In genomic region chr8:83714676-83715030, GRCm38 (mm10) we compare ENCODE assay signal across 8 mouse cellular contexts. TPM values are rescaled to one million over a fixed set of nuclear protein-coding genes. Genes with fewer than 3 reads are reported as not detected.
DNase-seq lines count a peak whose midpoint lies in the region; ATAC-seq and TF ChIP-seq lines count a peak whose summit lies in the region.

No protein-coding gene starts in this region.

- H3K27me3 ChIP-seq in heart, adult 2 months (ENCODE audit: control insufficient read depth, insufficient read depth, low read length) = no peaks in the 10 kb centered on the region
- no peaks in the 10 kb centered on the region for H3K27me3 ChIP-seq in CH12.LX (replicated peaks)
- H3K27me3 ChIP-seq in forebrain, embryonic 14.5 days (replicated peaks; ENCODE audit: control insufficient read depth, insufficient read depth, low read length) = no peaks in the 10 kb centered on the region
- H3K27me3 ChIP-seq in liver, embryonic 15.5 days = no peaks in the 10 kb centered on the region

- dilution Hi-C loops in CH12.LX (cut with MboI; ENCODE audit: extremely low pct_ligation_motif_present, extremely low pct_unique_long_range_greater_than_20kb, low sequenced_read_pairs) = no loop called here

- peaks cover 5% of the 10 kb centered on the region; the same call in 1 of the 2 replicates for H3K79me2 ChIP-seq in heart, adult 2 months (replicated peaks; ENCODE audit: control insufficient read depth, insufficient read depth, low read length)
- H3K79me2 ChIP-seq in CH12.LX (replicated peaks; ENCODE audit: control insufficient read depth, extremely low read depth, insufficient read depth, poor library complexity, severe bottlenecking) = peaks cover 43% of the 10 kb centered on the region

- 16% methylated on average over 8 of the region's 8 CpGs for WGBS in heart, adult 2 months
- WGBS in forebrain, embryonic 14.5 days = 16% methylated on average over 8 of the region's 8 CpGs
- whole genome bisulfite sequencing in liver, embryonic 15.5 days (ENCODE audit: insufficient replicate concordance) = 9% methylated on average over 8 of the region's 8 CpGs

- H3K4me1 ChIP-seq in heart, adult 2 months (ENCODE audit: control insufficient read depth, insufficient read depth, low read length) = peaks cover 3% of the 10 kb centered on the region; the same call in 1 of the 2 replicates
- peaks cover 10 to 32% of the 10 kb centered on the region in 2 experiments for H3K4me1 ChIP-seq in CH12.LX (ENCODE audit: control insufficient read depth in 1 of 2, insufficient read depth in 2 of 2)
- peaks cover 11% of the 10 kb centered on the region for H3K4me1 ChIP-seq in forebrain, embryonic 14.5 days (ENCODE audit: control insufficient read depth, insufficient read depth, low read length)
- peaks cover 33% of the 10 kb centered on the region for H3K4me1 ChIP-seq in liver, embryonic 15.5 days (replicated peaks)

- TF ChIP-seq CTCF in heart, adult 2 months (IDR thresholded peaks at IDR 0.05) = no peak
- no peak for TF ChIP-seq CTCF in CH12.LX (conservative IDR thresholded peaks at IDR 0.05 in 1 of 2, IDR thresholded peaks at IDR 0.05 in 1 of 2; ENCODE audit: low read depth in 2 of 2, low read length in 2 of 2)

- no peaks in the 10 kb centered on the region for H3K36me3 ChIP-seq in heart, adult 2 months (ENCODE audit: control insufficient read depth, insufficient read depth, low read length)
- peaks cover 7 to 22% of the 10 kb centered on the region in 2 experiments for H3K36me3 ChIP-seq in CH12.LX (replicated peaks in 1 of 2; ENCODE audit: control insufficient read depth in 1 of 2, insufficient read depth in 1 of 2, low read length in 1 of 2)
- peaks cover 6% of the 10 kb centered on the region for H3K36me3 ChIP-seq in forebrain, embryonic 14.5 days (ENCODE audit: control insufficient read depth, insufficient read depth, low read length)
- peaks cover 7% of the 10 kb centered on the region for H3K36me3 ChIP-seq in liver, embryonic 15.5 days (replicated peaks)

- no peak for TF ChIP-seq RAD21 in CH12.LX (IDR thresholded peaks at IDR 0.05; ENCODE audit: low read depth, low read length)

- TF ChIP-seq POLR2A in heart, adult 2 months (IDR thresholded peaks at IDR 0.05; ENCODE audit: insufficient read depth, low read depth, low read length) = no peak
- no peak for TF ChIP-seq POLR2A in CH12.LX (IDR thresholded peaks at IDR 0.05; ENCODE audit: low read depth, low read length)

- no peak; the same call in 1 of the 2 replicates for ATAC-seq in forebrain, embryonic 14.5 days
- no peak; the same call in 1 of the 2 replicates for ATAC-seq in liver, embryonic 15.5 days (ENCODE audit: insufficient read depth)

- DNase-seq in heart, adult 2 months = no peak
- DNase-seq in heart, postnatal 10 days = no peak
- DNase-seq in CH12.LX (ENCODE audit: extremely low read depth) = no peak
- no peak for DNase-seq in forebrain, embryonic 14.5 days (ENCODE audit: low spot score)
- no peak for DNase-seq in layer of hippocampus, postnatal 14 days (ENCODE audit: low spot score in 2 of 2)
- no peak for DNase-seq in layer of hippocampus, postnatal 36 days
- no peak for DNase-seq in spleen, postnatal 36 days (ENCODE audit: low spot score in 2 of 2)

- intact Hi-C loops in heart, adult 2 months (cut with DNase I) = loop anchor here (1.0 kb wide), 1 partner anchor 15 kb away; the partner anchor contains the start of gene Pkn1
- intact Hi-C loops in heart, postnatal 10 days (cut with DNase I) = loop anchor here (2.0 to 5.0 kb wide), 2 partner anchors 16 to 52 kb away; partner anchors contain the start of gene Pkn1

- 0 out of 2 replicates have a peak overlapping the region, but pooled peaks have one; percentile 3 for H3K4me2 ChIP-seq in CH12.LX (ENCODE audit: insufficient read depth, low read depth, poor library complexity, severe bottlenecking)
- H3K4me2 ChIP-seq in forebrain, embryonic 14.5 days (ENCODE audit: low read length) = peak overlapping the region; percentile 44
- peak overlapping the region; percentile 74 for H3K4me2 ChIP-seq in liver, embryonic 15.5 days

- in situ Hi-C loops in CH12.LX (cut with MboI; ENCODE audit: low pct_ligation_motif_present, low pct_unique_long_range_greater_than_20kb, low sequenced_read_pairs) = no loop called here

- H3K9ac ChIP-seq in heart, adult 2 months (ENCODE audit: low read depth, low read length) = no peak overlapping the region
- H3K9ac ChIP-seq in CH12.LX (ENCODE audit: insufficient read depth, low read depth) = no peak overlapping the region
- no peak overlapping the region for H3K9ac ChIP-seq in forebrain, embryonic 14.5 days (ENCODE audit: low read length)
- 0 out of 2 replicates have a peak overlapping the region, but pooled peaks have one; percentile 19 for H3K9ac ChIP-seq in liver, embryonic 15.5 days

- H3K27ac ChIP-seq in heart, adult 2 months = peak overlapping the region; percentile 77
- H3K27ac ChIP-seq in CH12.LX (ENCODE audit: insufficient read depth, low read depth) = no peak overlapping the region
- no peak overlapping the region for H3K27ac ChIP-seq in forebrain, embryonic 14.5 days (ENCODE audit: low read depth, low read length)
- H3K27ac ChIP-seq in liver, embryonic 15.5 days (replicated peaks) = peak overlapping the region; percentile 97

- TF ChIP-seq EP300 in heart, adult 2 months (IDR thresholded peaks at IDR 0.05; ENCODE audit: insufficient read depth, low read depth, low read length) = no peak
- no peak for TF ChIP-seq EP300 in CH12.LX (IDR thresholded peaks at IDR 0.05; ENCODE audit: low read length)

- H3K4me3 ChIP-seq in heart, adult 2 months = peak overlapping the region; percentile 86; the same call in 1 of the 2 replicates
- H3K4me3 ChIP-seq in CH12.LX (replicated peaks in 1 of 3; ENCODE audit: low read depth in 2 of 3, low read length in 2 of 3, poor library complexity in 1 of 3) = peak overlapping the region in 1 of 3 experiments; percentile 66
- H3K4me3 ChIP-seq in forebrain, embryonic 14.5 days (ENCODE audit: low read depth, low read length) = peak overlapping the region; percentile 89
- H3K4me3 ChIP-seq in liver, embryonic 15.5 days (replicated peaks) = peak overlapping the region; percentile 97

- H3K9me3 ChIP-seq in CH12.LX (replicated peaks; ENCODE audit: low read length) = no peaks in the 10 kb centered on the region
- no peaks in the 10 kb centered on the region for H3K9me3 ChIP-seq in forebrain, embryonic 14.5 days (replicated peaks; ENCODE audit: control insufficient read depth, low read length)
- H3K9me3 ChIP-seq in liver, embryonic 15.5 days (replicated peaks) = no peaks in the 10 kb centered on the region

TF ChIP-seq in CH12.LX, 34 proteins besides CTCF, POLR2A, EP300 and RAD21:
- TF ChIP-seq PAX5 (IDR thresholded peaks at IDR 0.05; ENCODE audit: low read length) (no peak), MAX (IDR thresholded peaks at IDR 0.05; ENCODE audit: low read length) (peak; percentile 37; the same call in 1 of the 2 replicates)

RNA-seq across cellular contexts. Expression of gene Ddx39, which starts 0.3 kb away (rescaled TPM):
- 10 to 100 TPM; 15.7 to 17.7 TPM for total RNA-seq in heart, adult 2 months (2021)
- 18.0 and 27.3 TPM in 2 replicates for polyA plus RNA-seq in heart, adult 2 months (2012; rRNA removed)
- total RNA-seq in heart, postnatal 10 days (2021) = 10 to 100 TPM; 37.5 to 38.4 TPM
- total RNA-seq in CH12.LX (2012; rRNA removed) (194 and 278 TPM in 2 replicates), CH12.LX (2014; rRNA removed) (339 and 372 TPM in 2 replicates)
- polyA plus RNA-seq in CH12.LX (2012; ENCODE audit: insufficient read length, low read depth) = 231 and 232 TPM in 2 replicates
- 120 and 133 TPM in 2 replicates for polyA plus RNA-seq in forebrain, embryonic 14.5 days (2014; fragmentation: Nextera tagmentation; extraction: Ambion mirVana)
- 184 and 189 TPM in 2 replicates for polyA plus RNA-seq in liver, embryonic 15.5 days (2015; fragmentation: Nextera tagmentation; extraction: Ambion mirVana)
- 10 to 100 TPM; 17.9 to 19.2 TPM for total RNA-seq in layer of hippocampus, postnatal 14 days (2021)
- 10 to 100 TPM; 17.0 to 19.2 TPM for total RNA-seq in layer of hippocampus, postnatal 36 days (2021)

RNA-seq across cellular contexts. Expression of gene Pkn1, which starts 15.7 kb away (rescaled TPM):
- total RNA-seq in heart, adult 2 months (2021) = 10 to 100 TPM; 51.1 to 55.6 TPM
- 53.7 and 59.5 TPM in 2 replicates for polyA plus RNA-seq in heart, adult 2 months (2012; rRNA removed)
- total RNA-seq in heart, postnatal 10 days (2021) = 10 to 100 TPM; 58.9 to 66.7 TPM
- 44.6 and 47.8 TPM in 2 replicates for total RNA-seq in CH12.LX (2012; rRNA removed)
- total RNA-seq in CH12.LX (2014; rRNA removed) = 28.1 and 33.5 TPM in 2 replicates
- 58.8 and 60.3 TPM in 2 replicates for polyA plus RNA-seq in CH12.LX (2012; ENCODE audit: insufficient read length, low read depth)
- 20.9 and 21.9 TPM in 2 replicates for polyA plus RNA-seq in forebrain, embryonic 14.5 days (2014; fragmentation: Nextera tagmentation; extraction: Ambion mirVana)
- polyA plus RNA-seq in liver, embryonic 15.5 days (2015; fragmentation: Nextera tagmentation; extraction: Ambion mirVana) = 11.3 and 12.8 TPM in 2 replicates
- total RNA-seq in layer of hippocampus, postnatal 14 days (2021) = 10 to 100 TPM; 53.6 TPM
- 10 to 100 TPM; 53.0 to 54.8 TPM for total RNA-seq in layer of hippocampus, postnatal 36 days (2021)

RNA-seq across cellular contexts. Expression of gene Adgre5, which starts 26.5 kb away (rescaled TPM):
- total RNA-seq in heart, adult 2 months (2021) = 10 to 100 TPM; 44.6 to 46.4 TPM
- polyA plus RNA-seq in heart, adult 2 months (2012; rRNA removed) = 73.1 and 73.9 TPM in 2 replicates
- 10 to 100 TPM; 66.0 to 68.1 TPM for total RNA-seq in heart, postnatal 10 days (2021)
- total RNA-seq in CH12.LX (2012; rRNA removed) (23.6 and 27.4 TPM in 2 replicates), CH12.LX (2014; rRNA removed) (0.54 and 0.66 TPM in 2 replicates)
- polyA plus RNA-seq in CH12.LX (2012; ENCODE audit: insufficient read length, low read depth) = 3.7 and 5.9 TPM in 2 replicates
- 9.3 and 12.4 TPM in 2 replicates for polyA plus RNA-seq in forebrain, embryonic 14.5 days (2014; fragmentation: Nextera tagmentation; extraction: Ambion mirVana)
- polyA plus RNA-seq in liver, embryonic 15.5 days (2015; fragmentation: Nextera tagmentation; extraction: Ambion mirVana) = 13.4 and 15.4 TPM in 2 replicates
- 10 to 100 TPM; 11.9 to 12.6 TPM for total RNA-seq in layer of hippocampus, postnatal 14 days (2021)
- 1 to 10 TPM; 7.6 to 7.7 TPM for total RNA-seq in layer of hippocampus, postnatal 36 days (2021)

RNA-seq across cellular contexts. Expression of gene Ptger1, which starts 48.2 kb away (rescaled TPM):
- under 1 TPM; 0.37 to 0.39 TPM for total RNA-seq in heart, adult 2 months (2021)
- polyA plus RNA-seq in heart, adult 2 months (2012; rRNA removed) = 0.41 and 0.79 TPM in 2 replicates
- under 1 TPM; 0.20 to 0.53 TPM for total RNA-seq in heart, postnatal 10 days (2021)
- total RNA-seq in CH12.LX (2012; rRNA removed) = 3.3 and 4.0 TPM in 2 replicates
- not detected in 2 replicates for total RNA-seq in CH12.LX (2014; rRNA removed)
- 2.6 and 7.6 TPM in 2 replicates for polyA plus RNA-seq in CH12.LX (2012; ENCODE audit: insufficient read length, low read depth)
- 0.27 and 0.63 TPM in 2 replicates for polyA plus RNA-seq in forebrain, embryonic 14.5 days (2014; fragmentation: Nextera tagmentation; extraction: Ambion mirVana)
- polyA plus RNA-seq in liver, embryonic 15.5 days (2015; fragmentation: Nextera tagmentation; extraction: Ambion mirVana) = 0.36 and 0.48 TPM in 2 replicates
- total RNA-seq in layer of hippocampus, postnatal 14 days (2021) = 1 to 10 TPM; 1.3 to 1.9 TPM
- 1 to 10 TPM in 1 of 2 experiments, under 1 TPM in 1; 1.00 to 1.4 TPM for total RNA-seq in layer of hippocampus, postnatal 36 days (2021)

Comparison
In these comparisons a context has a peak if more than half of its experiments do, and no peak if none do; other contexts are left out.
1. H3K27ac ChIP-seq: peak in heart, adult 2 months (single experiment) and liver, embryonic 15.5 days (single experiment); none in CH12.LX (single experiment) and forebrain, embryonic 14.5 days (single experiment).
2. H3K4me2 ChIP-seq: peak in every context shown above with its lines; median percentile 74 in liver, embryonic 15.5 days; 44 in forebrain, embryonic 14.5 days; 3 in CH12.LX.
3. RNA of gene Ddx39, which starts 0.3 kb away (total RNA-seq): 194 to 372 TPM in CH12.LX; 37.5 to 38.4 TPM in heart, postnatal 10 days, 17.9 to 19.2 TPM in layer of hippocampus, postnatal 14 days, 17.0 to 19.2 TPM in layer of hippocampus, postnatal 36 days and 15.7 to 17.7 TPM in heart, adult 2 months; every median in the first group is over 4 times any median in the second.